Mouse (Mus musculus) liver, adult 2 months (tissue): ENCODE results near the gene Nubpl.

Experiments
- CTCF ChIP-seq: fragments of 200-500 bp; IDR thresholded peaks from 2 replicates; pipeline ENCODE4 v1.5.1; 2011; ENCODE audit warnings: low read depth, low read length, control low read depth
- POLR2A ChIP-seq: fragments of 200-500 bp; IDR thresholded peaks from 2 replicates; pipeline ENCODE4 v1.6.1; 2011; ENCODE audit warnings: low read length, control low read depth; ENCODE audit not compliant: insufficient read depth; ENCODE audit errors: extremely low read depth

- no peak for TF ChIP-seq POLR2A
- TF ChIP-seq CTCF, result no peak
Observed at GRCm38 (mm10) chr12:52302961-52303360, 205.4 kb downstream of the Nubpl start.
